Mouse (Mus musculus) olfactory bulb, adult 2 months (tissue): Measurements from ENCODE around the gene Gm47841.

Experiments used
- CTCF ChIP-seq: fragments of 200-500 bp; IDR thresholded peaks from 2 replicates; pipeline ENCODE4 v1.5.1; 2012; ENCODE audit warnings: low read depth, mild to moderate bottlenecking, low read length, moderate library complexity; ENCODE audit not compliant: insufficient read depth
- POLR2A ChIP-seq: fragments of 200-500 bp; IDR thresholded peaks from 2 replicates; pipeline ENCODE4 v1.6.1; 2012; ENCODE audit warnings: mild to moderate bottlenecking, low read depth, low read length, moderate library complexity; ENCODE audit not compliant: insufficient read depth

DNA sequence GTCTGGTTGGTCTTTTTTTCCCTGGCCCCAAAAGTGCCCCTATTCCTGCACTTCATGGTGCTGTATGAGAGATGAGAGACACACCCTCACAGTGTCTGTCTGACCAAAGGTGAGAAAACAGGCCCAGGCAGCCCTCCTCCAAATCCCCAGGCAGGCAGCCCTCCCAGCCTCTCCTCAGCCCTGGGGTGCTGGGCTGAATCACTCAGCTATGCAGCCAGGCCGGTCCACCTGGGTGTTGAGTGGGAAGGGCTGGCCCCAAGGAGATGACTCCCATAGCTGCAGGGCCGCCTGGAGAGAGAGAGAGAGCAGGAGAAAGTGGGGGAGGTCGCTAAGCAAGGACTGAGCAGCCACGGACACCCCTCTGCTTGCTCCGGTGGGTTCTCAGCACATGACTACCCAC is 23.6 kb upstream of the Gm47841 start:
- TF ChIP-seq POLR2A = no peak
- TF ChIP-seq CTCF = no peak
